Mouse (Mus musculus) myocyte (in vitro differentiated cells): ENCODE data around the gene Tchh. TPM values are rescaled to one million over a fixed set of nuclear protein-coding genes. Genes with fewer than 3 reads are reported as not detected.
"Not testable (repeated sequence)": the region's sequence is repeated elsewhere in the genome, so short reads cannot be mapped to it uniquely, and the experiment has no call there.

ENCODE experiments used
- H3K27me3 ChIP-seq: one replicate; pipeline ENCODE4 v1.6.1; 2011; ENCODE audit not compliant: control insufficient read depth, insufficient read depth, insufficient read length
- H3K36me3 ChIP-seq: one replicate; pipeline ENCODE4 v1.6.1; 2011; ENCODE audit not compliant: control insufficient read depth, insufficient read depth
- H3K4me2 ChIP-seq: one replicate; pipeline ENCODE4 v1.6.1; 2011; ENCODE audit warnings: low read depth, control low read depth
- H3K4me3 ChIP-seq: one replicate; pipeline ENCODE4 v1.5.1; 2011; ENCODE audit warnings: mild to moderate bottlenecking, control low read depth, moderate library complexity
- H3K79me2 ChIP-seq: one replicate; pipeline ENCODE4 v1.6.1; 2011; ENCODE audit not compliant: control insufficient read depth, insufficient read depth
- H3ac ChIP-seq: one replicate; pipeline ENCODE4 v1.6.1; 2011; ENCODE audit not compliant: control insufficient read depth, insufficient read length
- CEBPB ChIP-seq: IDR thresholded peaks from 2 replicates; pipeline ENCODE4 v1.6.1; 2011; ENCODE audit warnings: mild to moderate bottlenecking, moderate library complexity; ENCODE audit not compliant: poor library complexity, insufficient read depth, severe bottlenecking
- E2F4 ChIP-seq: IDR thresholded peaks from one replicate; pipeline ENCODE4 v1.6.1; 2011; ENCODE audit warnings: mild to moderate bottlenecking, control low read depth, moderate library complexity; ENCODE audit not compliant: insufficient read depth
- MAX ChIP-seq: IDR thresholded peaks from one replicate; pipeline ENCODE4 v1.6.1; 2011; ENCODE audit warnings: low read depth, mild to moderate bottlenecking, control low read depth
- MYOD1 ChIP-seq, 3 experiments: IDR thresholded peaks; one replicate each; pipeline ENCODE4 v1.6.1; 2011; ENCODE audit warnings: control low read depth in 2 of 3, low read depth in 2 of 3, mild to moderate bottlenecking in 2 of 3, moderate library complexity in 1 of 3; ENCODE audit not compliant: insufficient read length in 2 of 3, control insufficient read depth in 1 of 3
- MYOG ChIP-seq, 3 experiments: IDR thresholded peaks; one replicate each; pipeline ENCODE4 v1.6.1; 2011; ENCODE audit warnings: control low read depth in 2 of 3, low read depth in 2 of 3, mild to moderate bottlenecking in 2 of 3; ENCODE audit not compliant: insufficient read length in 2 of 3, control insufficient read depth in 1 of 3, insufficient read depth in 1 of 3
- POLR2A ChIP-seq: IDR thresholded peaks from one replicate; pipeline ENCODE4 v1.6.1; 2011; ENCODE audit warnings: low read depth, mild to moderate bottlenecking, control low read depth, moderate library complexity; ENCODE audit not compliant: insufficient read length
- POLR2AphosphoS2 ChIP-seq: IDR thresholded peaks from one replicate; pipeline ENCODE4 v1.6.1; 2011; ENCODE audit warnings: low read depth, control low read depth; ENCODE audit not compliant: insufficient read length
- REST ChIP-seq: IDR thresholded peaks from one replicate; pipeline ENCODE4 v1.6.1; 2011; ENCODE audit warnings: mild to moderate bottlenecking, control low read depth, moderate library complexity; ENCODE audit not compliant: insufficient read depth, insufficient read length
- SRF ChIP-seq: IDR thresholded peaks from one replicate; pipeline ENCODE4 v1.6.1; 2011; ENCODE audit warnings: low read depth; ENCODE audit not compliant: control insufficient read depth, insufficient read length
- TCF12 ChIP-seq: IDR thresholded peaks from one replicate; pipeline ENCODE4 v1.6.1; 2011; ENCODE audit warnings: mild to moderate bottlenecking, control low read depth; ENCODE audit not compliant: poor library complexity, insufficient read depth, severe bottlenecking
- TCF3 ChIP-seq: IDR thresholded peaks from one replicate; pipeline ENCODE4 v1.6.1; 2011; ENCODE audit warnings: low read depth, control low read depth; ENCODE audit not compliant: insufficient read length
- USF1 ChIP-seq: IDR thresholded peaks from one replicate; pipeline ENCODE4 v1.6.1; 2011; ENCODE audit warnings: low read depth, mild to moderate bottlenecking, control low read depth, moderate library complexity
- polyA plus RNA-seq: library from polyadenylated mRNA; unstranded; fragments of >200 nt; fragmentation: generic; extraction: Trizol; gene quantifications from one replicate; pipeline ENCODE4 v1.2.1, GENCODE M21; 2012; ENCODE audit warnings: missing spikeins

Tchh gene
- polyA plus RNA-seq, 1 experiment, result 0.05 TPM

DNA sequence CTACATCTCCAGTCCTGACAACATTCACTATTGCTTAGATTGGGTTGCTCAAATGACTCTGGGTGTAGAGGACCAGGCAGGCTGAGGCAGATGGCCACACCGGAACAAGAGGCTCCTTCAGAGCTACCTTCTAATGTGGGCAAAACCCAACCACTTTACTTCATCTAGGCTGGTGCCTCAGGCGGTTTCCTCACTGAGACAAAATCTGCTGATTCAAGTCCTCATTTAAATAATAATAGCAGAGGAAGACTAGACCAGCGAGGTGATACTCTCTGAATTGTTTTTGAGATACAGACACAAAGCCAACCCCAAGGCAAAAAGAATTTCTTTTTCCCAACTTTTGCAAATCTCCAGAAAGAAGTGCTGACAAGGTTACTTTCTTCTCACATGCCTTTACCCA lies 10.5 kb upstream of the Tchh start:
- TF ChIP-seq MYOG (IDR thresholded peaks at IDR 0.05; ENCODE audit: control insufficient read depth in 1 of 3, insufficient read depth in 1 of 3, insufficient read length in 2 of 3, low read depth in 2 of 3) (no peak), E2F4 (no peak), TCF12 (no peak), MYOD1 (IDR thresholded peaks at IDR 0.05; ENCODE audit: control insufficient read depth in 1 of 3, insufficient read length in 2 of 3, low read depth in 2 of 3) (no peak), CEBPB (no peak), TCF3 (no peak), SRF (no peak), MAX (no peak), USF1 (no peak), POLR2A (no peak), POLR2AphosphoS2 (no peak), REST (no peak)
- Histone ChIP-seq H3ac (no peak overlapping the region), H3K4me3 (no peak overlapping the region), H3K36me3 (no peaks in the 10 kb centered on the region), H3K27me3 (peaks cover 6% of the 10 kb centered on the region), H3K4me2 (no peak overlapping the region), H3K79me2 (no peaks in the 10 kb centered on the region)

DNA sequence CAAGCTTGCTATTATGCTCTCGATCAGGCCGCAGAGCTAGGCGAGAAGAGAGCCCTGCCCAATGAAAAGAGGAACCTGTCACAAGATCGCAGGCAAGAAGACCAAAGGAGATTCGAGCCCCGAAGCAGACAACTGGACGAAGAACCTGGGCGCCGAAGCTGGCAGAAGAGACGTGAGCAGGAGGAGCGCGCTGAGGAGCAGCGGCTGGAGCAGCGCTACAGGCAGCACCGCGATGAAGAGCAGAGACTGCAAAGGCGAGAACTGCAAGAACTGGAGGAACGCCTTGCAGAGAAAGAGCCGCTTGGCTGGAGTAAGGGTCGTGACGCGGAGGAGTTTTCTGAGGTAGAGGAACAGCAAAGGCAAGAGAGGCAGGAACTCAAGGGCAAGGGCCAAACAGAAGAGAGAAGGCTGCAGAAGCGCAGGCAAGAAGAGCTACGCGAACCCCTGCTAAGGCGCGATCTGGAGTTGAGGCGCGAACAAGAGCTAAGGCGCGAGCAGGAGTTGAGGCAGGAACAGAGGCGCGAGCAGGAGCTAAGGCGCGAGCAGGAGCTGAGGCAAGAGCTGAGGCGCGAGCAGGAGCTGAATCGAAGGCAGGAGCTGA lies 1.5 kb downstream of the Tchh start:
- H3K4me3 ChIP-seq, result peak overlapping the region; percentile 21
- TF ChIP-seq POLR2A (no peak), E2F4 (no peak), SRF (no peak)
- H3K27me3 ChIP-seq, result peaks cover 33% of the 10 kb centered on the region
- H3ac ChIP-seq, result peak overlapping the region; percentile 12
- H3K79me2 ChIP-seq, result no peaks in the 10 kb centered on the region
- no peaks in the 10 kb centered on the region for H3K36me3 ChIP-seq
- H3K4me2 ChIP-seq, result peak overlapping the region; percentile 96

DNA sequence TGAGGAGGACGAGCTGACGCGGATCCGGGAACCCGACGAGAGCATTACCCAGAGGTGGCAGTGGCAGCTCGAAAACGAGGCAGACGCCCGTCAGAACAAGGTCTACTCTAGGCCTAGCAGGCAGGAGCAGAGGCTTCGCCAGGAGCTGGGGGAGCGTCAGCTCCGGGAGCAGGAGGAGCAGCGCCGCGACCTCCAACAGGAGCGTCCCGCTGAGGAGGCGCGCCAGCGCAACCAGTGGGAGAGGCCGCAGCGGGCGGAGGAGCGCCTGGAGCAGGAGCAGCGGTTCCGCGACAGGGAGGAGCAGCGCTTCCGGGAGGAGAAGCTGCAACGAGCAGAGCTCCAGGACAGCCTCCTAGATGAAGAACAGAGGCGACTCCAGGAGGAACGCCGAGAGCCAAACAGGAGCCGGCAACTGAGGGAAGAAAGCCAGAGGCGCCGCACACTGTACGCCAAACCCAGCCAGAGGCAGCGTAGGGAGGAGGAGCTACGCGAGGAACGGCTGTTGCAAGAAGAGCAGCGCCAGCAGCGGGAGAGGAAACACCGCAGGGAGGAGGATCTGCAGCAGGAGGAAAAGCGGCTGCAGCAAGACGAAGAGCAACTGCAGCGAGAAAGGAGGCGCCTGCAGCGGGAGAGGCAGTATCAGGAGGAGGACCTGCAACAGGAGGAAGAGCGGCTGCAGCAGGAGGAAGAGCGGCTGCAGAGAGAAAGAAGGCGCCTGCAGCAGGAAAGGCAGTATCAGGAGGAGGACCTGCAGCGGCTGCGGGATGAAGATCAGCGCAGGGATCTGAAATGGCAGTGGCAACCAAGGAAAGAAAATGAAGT lies 2.4 kb downstream of the Tchh start:
- H3K79me2 ChIP-seq, result no peaks in the 10 kb centered on the region
- H3ac ChIP-seq, result peak overlapping the region; percentile 12
- H3K27me3 ChIP-seq, result peaks cover 33% of the 10 kb centered on the region
- H3K4me2 ChIP-seq, result peak overlapping the region; percentile 96
- no peaks in the 10 kb centered on the region for H3K36me3 ChIP-seq
- H3K4me3 ChIP-seq, result peak overlapping the region; percentile 21
- TF ChIP-seq MYOD1 (IDR thresholded peaks at IDR 0.05; ENCODE audit: control insufficient read depth in 1 of 3, insufficient read length in 2 of 3, low read depth in 2 of 3) (no peak), MYOG (IDR thresholded peaks at IDR 0.05; ENCODE audit: control insufficient read depth in 1 of 3, insufficient read depth in 1 of 3, insufficient read length in 2 of 3, low read depth in 2 of 3) (peak in 2 of 3 experiments; percentile 26 to 36)

DNA sequence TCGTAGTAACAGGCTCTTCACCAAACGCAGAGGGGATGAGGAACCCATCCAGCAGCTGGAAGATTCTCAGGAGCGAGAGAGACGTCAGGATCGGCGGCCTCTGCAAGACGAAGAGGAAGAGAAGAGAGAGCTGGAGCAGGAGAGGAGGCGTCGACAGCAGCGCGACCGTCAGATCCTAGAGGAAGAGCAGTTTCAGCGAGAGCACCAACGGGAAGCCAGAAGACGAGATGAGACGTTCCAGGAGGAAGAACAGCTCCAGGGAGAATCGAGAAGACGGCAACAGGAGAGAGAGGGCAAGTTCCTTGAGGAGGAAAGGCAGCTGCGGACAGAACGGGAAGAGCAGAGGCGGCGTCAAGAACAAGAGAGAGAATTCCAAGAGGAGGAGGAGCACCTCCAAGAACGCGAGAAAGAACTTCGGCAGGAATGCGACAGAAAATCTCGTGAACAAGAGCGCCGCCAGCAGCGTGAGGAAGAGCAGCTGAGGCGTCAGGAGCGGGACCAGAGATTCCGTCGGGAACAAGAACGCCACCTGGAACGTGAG lies 3.1 kb downstream of the Tchh start:
- peaks cover 33% of the 10 kb centered on the region for H3K27me3 ChIP-seq
- H3K4me2 ChIP-seq, result peak overlapping the region; percentile 96
- no peaks in the 10 kb centered on the region for H3K36me3 ChIP-seq
- H3ac ChIP-seq, result no peak overlapping the region
- no peaks in the 10 kb centered on the region for H3K79me2 ChIP-seq
- peak overlapping the region; percentile 21 for H3K4me3 ChIP-seq
- TF ChIP-seq USF1, result no peak
- TF ChIP-seq E2F4, result no peak
- TF ChIP-seq SRF, result no peak
- TF ChIP-seq MYOG (IDR thresholded peaks at IDR 0.05; ENCODE audit: control insufficient read depth in 1 of 3, insufficient read depth in 1 of 3, insufficient read length in 2 of 3, low read depth in 2 of 3), result peak in 1 of 3 experiments; percentile 14
- TF ChIP-seq MAX, result no peak

DNA sequence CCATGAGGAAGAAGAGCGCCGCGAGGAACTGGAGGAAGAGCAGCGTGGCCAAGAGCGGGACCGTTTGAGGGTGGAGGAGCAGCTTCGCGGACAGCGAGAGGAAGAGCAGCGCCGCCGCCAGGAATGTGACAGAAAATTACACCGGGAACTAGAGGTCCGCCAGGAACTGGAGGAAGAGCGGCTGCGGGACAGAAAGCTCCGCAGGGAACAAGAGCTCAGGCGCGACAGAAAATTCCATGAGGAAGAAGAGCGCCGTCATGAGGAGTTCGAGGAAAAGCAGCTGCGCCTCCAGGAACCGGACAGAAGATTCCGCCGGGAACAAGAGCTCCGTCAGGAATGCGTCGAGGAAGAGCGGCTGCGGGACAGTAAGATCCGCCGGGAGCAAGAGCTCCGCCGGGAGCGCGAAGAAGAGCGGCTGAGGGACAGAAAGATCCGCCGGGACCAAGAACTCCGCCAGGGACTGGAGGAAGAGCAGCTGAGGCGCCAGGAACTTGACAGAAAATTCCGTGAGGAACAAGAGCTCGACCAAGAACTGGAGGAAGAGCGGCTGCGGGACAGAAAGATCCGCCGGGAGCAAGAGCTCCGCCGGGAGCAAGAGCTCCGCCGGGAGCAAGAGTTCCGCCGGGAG lies 4.1 kb downstream of the Tchh start:
- H3K4me3 ChIP-seq, result peak overlapping the region; percentile 21

DNA sequence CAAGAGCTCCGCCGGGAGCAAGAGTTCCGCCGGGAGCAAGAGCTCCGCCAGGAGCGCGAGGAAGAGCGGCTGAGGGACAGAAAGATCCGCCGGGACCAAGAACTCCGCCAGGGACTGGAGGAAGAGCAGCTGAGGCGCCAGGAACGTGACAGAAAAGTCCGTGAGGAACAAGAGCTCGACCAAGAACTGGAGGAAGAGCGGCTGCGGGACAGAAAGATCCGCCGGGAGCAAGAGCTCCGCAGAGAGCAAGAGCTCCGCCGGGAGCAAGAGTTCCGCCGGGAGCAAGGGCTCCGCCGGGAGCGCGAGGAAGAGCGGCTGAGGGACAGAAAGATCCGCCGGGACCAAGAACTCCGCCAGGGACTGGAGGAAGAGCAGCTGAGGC lies 4.6 kb downstream of the Tchh start:
- Histone ChIP-seq H3K27me3 (peaks cover 33% of the 10 kb centered on the region), H3K4me3 (peak overlapping the region; percentile 21), H3K4me2 (peak overlapping the region; percentile 96)
- H3K79me2 ChIP-seq, H3ac ChIP-seq, H3K36me3 ChIP-seq: not testable (repeated sequence)

More for the DNA sequence above, 4.1 kb downstream of the Tchh start:
- no peaks in the 10 kb centered on the region for H3K79me2 ChIP-seq
- H3K36me3 ChIP-seq, result no peaks in the 10 kb centered on the region
- peak overlapping the region; percentile 96 for H3K4me2 ChIP-seq
- H3K27me3 ChIP-seq, result peaks cover 33% of the 10 kb centered on the region
- TF ChIP-seq TCF12, result no peak
- no peak for TF ChIP-seq MAX
- no peak for TF ChIP-seq USF1
- no peak for TF ChIP-seq REST
- no peak for TF ChIP-seq E2F4
- no peak for TF ChIP-seq CEBPB
- TF ChIP-seq SRF, result no peak
- TF ChIP-seq MYOD1 (IDR thresholded peaks at IDR 0.05; ENCODE audit: control insufficient read depth in 1 of 3, insufficient read length in 2 of 3, low read depth in 2 of 3), result no peak
- no peak for TF ChIP-seq MYOG (IDR thresholded peaks at IDR 0.05; ENCODE audit: control insufficient read depth in 1 of 3, insufficient read depth in 1 of 3, insufficient read length in 2 of 3, low read depth in 2 of 3)
- no peak for TF ChIP-seq TCF3
- TF ChIP-seq POLR2A, result no peak
- no peak for TF ChIP-seq POLR2AphosphoS2
- H3ac ChIP-seq, result no peak overlapping the region
